Mouse (Mus musculus) activated CD4-positive, CD25-positive, alpha-beta regulatory T cell, adult 4 months (primary cell): ENCODE measurements around the gene Tcea2. TPM values are rescaled to one million over a fixed set of nuclear protein-coding genes. Genes with fewer than 3 reads are reported as not detected.
A peak's percentile ranks its signal among the peaks of the same experiment; 100 is the strongest.

ENCODE experiments used
- ATAC-seq: one replicate; pipeline ENCODE4 v1.8.0; 2017
- polyA plus RNA-seq, 2 experiments: library from polyadenylated mRNA; unstranded; fragments of 100-300 nt; shearing (Covaris generic); gene quantifications; one replicate each; pipeline ENCODE4 v1.2.1; 2017

Gene Tcea2
- 10 to 100 TPM in 1 of 2 experiments, 1 to 10 TPM in 1; 9.8 to 12.1 TPM for polyA plus RNA-seq

- ATAC-seq = peak; percentile 55
Measured at GRCm38 (mm10) chr2:181679951-181680715, at the start of gene Tcea2. Gene Tcea2, plus strand, starts transcription at chr2:181680310.

- ATAC-seq = no peak
Measured at GRCm38 (mm10) chr2:181632624-181633023, 47.5 kb upstream of the Tcea2 start.

GRCm38 (mm10) chr2:181635865-181636264 lies 44.2 kb upstream of the Tcea2 start:
- ATAC-seq = no peak

- peak; percentile 43 for ATAC-seq
Measured at GRCm38 (mm10) chr2:181644361-181644760, 35.7 kb upstream of the Tcea2 start.

- ATAC-seq = no peak
Measured at GRCm38 (mm10) chr2:181645666-181646065, 34.4 kb upstream of the Tcea2 start.

GRCm38 (mm10) chr2:181646626-181647472 lies 33.3 kb upstream of the Tcea2 start:
- no peak for ATAC-seq

- no peak for ATAC-seq
Measured at GRCm38 (mm10) chr2:181648926-181649325, 31.2 kb upstream of the Tcea2 start.

GRCm38 (mm10) chr2:181653065-181653464 lies 27.0 kb upstream of the Tcea2 start:
- ATAC-seq = no peak

- ATAC-seq = no peak
Measured at GRCm38 (mm10) chr2:181653523-181653922, 26.6 kb upstream of the Tcea2 start.

GRCm38 (mm10) chr2:181656734-181657133 lies 23.4 kb upstream of the Tcea2 start, which contains the start of gene Gm29797:
Gene Gm29797, plus strand, starts transcription at chr2:181657034.
- no peak for ATAC-seq

GRCm38 (mm10) chr2:181657441-181657840 lies 22.7 kb upstream of the Tcea2 start:
- no peak for ATAC-seq

- ATAC-seq = no peak
Measured at GRCm38 (mm10) chr2:181658528-181658927, 21.6 kb upstream of the Tcea2 start.

- ATAC-seq = no peak
Measured at GRCm38 (mm10) chr2:181658930-181659555, 21.1 kb upstream of the Tcea2 start.

GRCm38 (mm10) chr2:181659609-181660055 lies 20.5 kb upstream of the Tcea2 start:
- ATAC-seq = peak; percentile 84

- ATAC-seq = no peak
Measured at GRCm38 (mm10) chr2:181662620-181663297, 17.4 kb upstream of the Tcea2 start.

GRCm38 (mm10) chr2:181663298-181663630 lies 16.8 kb upstream of the Tcea2 start:
- ATAC-seq = no peak

GRCm38 (mm10) chr2:181670285-181670912 lies 9.7 kb upstream of the Tcea2 start:
- no peak for ATAC-seq

- no peak for ATAC-seq
Measured at GRCm38 (mm10) chr2:181670913-181671311, 9.2 kb upstream of the Tcea2 start.

- ATAC-seq = no peak
Measured at GRCm38 (mm10) chr2:181671326-181671725, 8.8 kb upstream of the Tcea2 start, which contains the start of gene Sox18. Gene Sox18, minus strand, starts transcription at chr2:181671640.

GRCm38 (mm10) chr2:181671984-181672383 lies 8.1 kb upstream of the Tcea2 start:
- ATAC-seq = no peak

GRCm38 (mm10) chr2:181673501-181673900 lies 6.6 kb upstream of the Tcea2 start:
- ATAC-seq = no peak

GRCm38 (mm10) chr2:181674934-181675333 lies 5.2 kb upstream of the Tcea2 start:
- no peak for ATAC-seq
